Mouse (Mus musculus): ENCODE measurements around the gene Plin3. TPM values are rescaled to one million over a fixed set of nuclear protein-coding genes. Genes with fewer than 3 reads are reported as not detected.
A peak's percentile ranks its signal among the peaks of the same experiment; 100 is the strongest.

Plin3 gene
- polyA plus RNA-seq, 1 experiment from 2014 or later = 82.5 TPM

DNA sequence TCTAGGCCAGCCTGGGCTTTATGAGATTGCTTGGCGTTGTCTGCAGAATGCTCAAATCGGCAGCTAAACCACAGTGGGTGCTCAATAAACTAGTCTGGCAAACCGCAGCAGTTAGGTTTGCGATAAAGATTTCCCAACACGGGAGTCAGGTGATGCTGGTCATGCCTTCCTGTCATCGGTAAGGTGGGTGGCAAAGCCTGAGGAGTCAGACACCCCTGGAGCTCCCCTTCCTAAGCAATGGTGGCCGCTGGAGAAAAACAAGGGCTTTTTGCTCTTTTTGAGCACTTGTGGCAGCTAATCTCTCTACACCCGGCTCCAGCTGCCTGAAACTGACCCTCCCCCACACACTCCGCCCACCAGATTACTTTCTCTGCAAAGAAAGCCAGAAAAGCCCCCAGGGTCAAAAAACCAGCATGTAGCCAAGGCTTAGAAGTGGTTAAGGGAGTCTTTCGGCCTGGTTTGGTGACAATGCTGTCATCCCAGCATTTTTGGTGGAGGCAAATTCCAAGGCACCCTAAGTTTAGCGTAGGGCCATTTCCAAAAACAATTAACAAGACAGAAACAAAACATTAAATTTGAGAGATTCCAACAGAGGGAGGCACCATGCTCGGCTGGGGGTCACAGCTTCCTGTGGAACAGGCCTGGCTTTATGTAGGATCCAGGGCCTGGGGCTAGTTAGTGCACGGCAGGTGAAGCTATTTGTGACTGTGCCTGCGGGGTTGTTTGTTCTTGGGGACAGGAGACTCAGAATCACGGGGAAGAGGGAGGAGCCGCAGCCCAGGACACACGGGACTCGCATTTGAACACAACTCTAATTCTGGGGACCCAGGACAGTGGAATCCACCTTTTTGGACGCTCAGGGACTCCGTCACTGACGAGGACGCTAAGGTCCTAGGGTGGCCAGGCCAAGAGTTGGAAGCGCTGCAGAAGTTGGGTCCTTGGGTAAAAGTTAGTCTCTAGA lies 3.0 kb downstream of the Plin3 start:
- POLR2A ChIA-PET = interaction anchor here (0.9 to 3.6 kb wide), 4 partner anchors 9 to 22 kb away, joined by 3 to 11 read pairs (median 6); no protein-coding TSS in a partner anchor
- no peaks in the 10 kb centered on the region for H3K27me3 ChIP-seq
- TF ChIP-seq CTCF (IDR thresholded peaks at IDR 0.05) = no peak
- CTCF ChIA-PET = interaction anchor here (1.0 to 2.1 kb wide), 4 partner anchors 11 to 19 kb away, joined by 3 to 6 read pairs (median 4); no protein-coding TSS in a partner anchor
- ATAC-seq (peak; percentile 24), DNase-seq (ENCODE audit: low read depth, low spot score) (no peak)
- in situ Hi-C loops (cut with MboI; ENCODE audit: low pct_unique_long_range_greater_than_20kb) = no loop called here

DNA sequence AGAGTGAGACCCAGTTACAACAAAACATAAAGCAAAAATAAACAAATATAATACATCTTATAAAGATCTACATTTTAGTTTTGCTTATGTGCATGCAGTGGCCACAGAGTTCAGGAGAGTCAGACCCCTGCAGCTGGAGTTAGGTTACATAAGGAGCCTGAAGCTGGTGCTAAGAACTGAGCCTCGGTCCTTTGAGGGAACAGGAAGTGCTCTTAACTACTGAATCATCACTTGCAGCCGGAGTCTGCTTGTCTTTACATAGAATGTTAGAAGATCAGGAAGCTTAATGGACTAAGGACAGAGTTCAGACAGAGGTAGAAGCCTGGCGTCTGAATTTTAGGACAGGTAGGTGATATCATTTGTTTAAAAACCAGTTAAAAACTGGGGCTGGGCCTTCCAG lies 3.8 kb downstream of the Plin3 start:
- ChIA-PET POLR2A (interaction anchor here (0.9 to 3.6 kb wide), 4 partner anchors 8 to 21 kb away, joined by 3 to 11 read pairs (median 6); no protein-coding TSS in a partner anchor), CTCF (interaction anchor here (2.1 kb wide), 1 partner anchor 10 kb away, joined by 4 read pairs; no protein-coding TSS in a partner anchor)
- in situ Hi-C loops (cut with MboI; ENCODE audit: low pct_unique_long_range_greater_than_20kb) = no loop called here

DNA sequence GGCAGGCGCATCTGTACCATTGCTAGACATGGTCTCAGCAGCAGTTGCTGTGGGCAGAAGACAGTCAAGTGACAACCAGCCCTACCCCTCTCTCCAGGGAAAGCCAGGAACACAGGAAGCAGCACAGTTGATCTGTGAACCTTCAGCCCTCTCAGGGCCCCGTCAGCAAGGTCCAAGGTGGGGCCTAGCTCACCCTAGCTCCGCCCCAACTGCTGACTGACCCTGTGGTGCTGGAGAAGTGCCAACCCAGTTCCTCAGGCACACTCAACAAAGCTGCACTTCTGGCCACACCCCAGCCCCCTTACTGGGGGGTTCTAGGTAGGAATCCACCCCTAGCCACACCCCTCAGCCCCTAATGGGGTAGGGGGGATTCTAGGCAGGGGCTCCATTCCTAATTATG lies 4.8 kb downstream of the Plin3 start:
- ChIA-PET POLR2A (interaction anchor here (0.7 to 1.7 kb wide), 4 partner anchors 9 to 33 kb away, joined by 3 to 6 read pairs (median 4); no protein-coding TSS in a partner anchor), CTCF (interaction anchor here (2.1 kb wide), 1 partner anchor 9 kb away, joined by 4 read pairs; no protein-coding TSS in a partner anchor)
- DNase-seq (ENCODE audit: low read depth, low spot score) (no peak), ATAC-seq (no peak)
- in situ Hi-C loops (cut with MboI; ENCODE audit: low pct_unique_long_range_greater_than_20kb) = no loop called here
- no peaks in the 10 kb centered on the region for H3K27me3 ChIP-seq
- no peak for TF ChIP-seq CTCF (IDR thresholded peaks at IDR 0.05)

More for the DNA sequence above, 3.8 kb downstream of the Plin3 start:
- TF ChIP-seq CTCF (IDR thresholded peaks at IDR 0.05) = no peak
- ATAC-seq (no peak), DNase-seq (ENCODE audit: low read depth, low spot score) (no peak)
- no peaks in the 10 kb centered on the region for H3K27me3 ChIP-seq

DNA sequence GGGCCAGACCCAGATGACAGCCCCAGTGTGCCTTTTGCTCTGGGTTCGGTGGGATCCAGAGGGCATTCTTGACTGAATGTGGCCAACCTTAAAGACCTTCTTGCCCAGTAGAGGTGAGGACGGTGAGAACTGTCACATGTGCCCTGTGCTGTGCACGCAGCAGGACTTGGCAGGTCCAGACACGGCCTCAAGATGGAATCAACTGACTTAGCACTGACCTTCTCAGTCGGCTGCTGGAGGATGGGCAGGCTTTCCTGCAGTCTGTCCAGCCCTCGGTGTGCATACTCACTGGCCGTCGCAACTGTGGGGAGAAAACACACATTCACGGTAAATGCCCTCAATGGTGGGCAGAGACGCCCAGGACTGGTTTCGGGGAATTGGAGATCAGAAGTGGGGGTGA lies 6.7 kb downstream of the Plin3 start:
- TF ChIP-seq CTCF (IDR thresholded peaks at IDR 0.05) = no peak
- in situ Hi-C loops (cut with MboI; ENCODE audit: low pct_unique_long_range_greater_than_20kb) = no loop called here
- no peaks in the 10 kb centered on the region for H3K27me3 ChIP-seq
- ChIA-PET CTCF (interaction anchor here (0.8 kb wide), 1 partner anchor 9 kb away, joined by 4 read pairs; the partner anchor contains the start of gene Ticam1), POLR2A (no interaction called here)
- DNase-seq (ENCODE audit: low read depth, low spot score) (no peak), ATAC-seq (no peak)

DNA sequence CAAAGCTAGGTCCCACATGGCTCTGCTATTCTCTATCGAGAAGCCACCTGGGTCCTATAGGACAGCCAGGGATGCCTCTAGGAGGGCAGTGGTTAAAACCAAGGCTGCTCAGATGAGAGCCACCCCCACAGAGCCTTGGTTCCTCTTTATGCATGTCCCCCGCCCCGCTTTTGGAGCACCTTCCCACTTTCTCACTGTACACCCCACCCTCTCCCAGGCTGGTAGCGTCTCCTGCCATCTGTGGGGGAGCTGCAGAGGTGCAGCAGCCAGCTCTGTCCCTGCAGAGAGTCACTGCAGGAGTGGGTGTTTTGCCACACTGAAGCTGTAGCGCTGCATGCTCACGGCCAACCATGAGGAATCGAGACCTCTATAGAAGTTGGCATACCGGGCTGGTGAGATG lies 9.4 kb downstream of the Plin3 start:
- ChIA-PET POLR2A (no interaction called here), CTCF (no interaction called here)
- ATAC-seq (no peak), DNase-seq (ENCODE audit: low read depth, low spot score) (no peak)
- no peak for TF ChIP-seq CTCF (IDR thresholded peaks at IDR 0.05)
- no peaks in the 10 kb centered on the region for H3K27me3 ChIP-seq
- in situ Hi-C loops (cut with MboI; ENCODE audit: low pct_unique_long_range_greater_than_20kb) = no loop called here

DNA sequence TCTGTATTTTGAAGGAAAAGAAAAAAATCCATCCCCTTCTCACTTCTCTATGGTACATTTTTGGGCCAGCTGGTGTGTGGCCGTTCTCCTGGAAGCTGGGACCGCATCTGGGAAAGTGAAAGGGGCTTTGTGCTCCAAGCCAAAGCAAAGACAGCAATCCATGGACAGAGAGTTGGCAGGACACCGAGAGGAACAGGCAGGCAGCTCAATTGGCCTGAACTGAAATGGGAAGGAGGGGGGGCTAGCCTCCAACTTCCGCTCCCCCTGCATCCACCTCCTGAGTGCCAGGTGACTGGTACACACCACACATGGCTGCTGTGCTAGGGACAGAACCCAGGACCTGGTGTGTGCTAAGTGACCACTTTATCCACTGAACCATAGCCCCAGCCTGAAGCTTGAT lies 9.9 kb downstream of the Plin3 start:
- no peak for ATAC-seq
- H3K27me3 ChIP-seq = no peaks in the 10 kb centered on the region
- no peak for DNase-seq (ENCODE audit: low read depth, low spot score)
- no peak for TF ChIP-seq CTCF (IDR thresholded peaks at IDR 0.05)
- POLR2A ChIA-PET = no interaction called here
- CTCF ChIA-PET = no interaction called here
- in situ Hi-C loops (cut with MboI; ENCODE audit: low pct_unique_long_range_greater_than_20kb) = no loop called here

DNA sequence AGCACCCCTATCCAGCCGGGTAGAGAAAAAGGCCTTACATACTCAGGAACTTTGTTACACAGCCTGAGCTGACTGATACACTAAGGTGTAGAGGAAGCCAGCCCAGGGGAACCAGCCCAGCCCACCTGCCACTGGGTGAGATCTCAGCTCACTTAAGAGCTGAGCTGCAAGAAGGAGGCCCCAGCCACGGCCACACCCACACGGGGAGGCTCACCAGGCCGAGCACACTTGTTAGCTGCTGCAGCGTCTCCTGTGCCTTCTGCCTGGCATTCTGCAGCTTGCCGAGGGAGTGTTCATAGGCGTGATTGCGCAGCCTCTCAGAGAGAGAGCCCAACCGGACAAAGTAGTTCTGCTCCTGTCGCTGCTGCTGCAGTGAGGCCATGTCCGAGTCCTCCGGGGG lies 11.5 kb downstream of the Plin3 start:
- ChIA-PET POLR2A (interaction anchor here (2.3 kb wide), 1 partner anchor 9 kb away, joined by 11 read pairs; no protein-coding TSS in a partner anchor), CTCF (no interaction called here)
- H3K27me3 ChIP-seq = no peaks in the 10 kb centered on the region
- TF ChIP-seq CTCF (IDR thresholded peaks at IDR 0.05) = no peak
- ATAC-seq = no peak
- in situ Hi-C loops (cut with MboI; ENCODE audit: low pct_unique_long_range_greater_than_20kb) = no loop called here
- no peak for DNase-seq (ENCODE audit: low read depth, low spot score)

DNA sequence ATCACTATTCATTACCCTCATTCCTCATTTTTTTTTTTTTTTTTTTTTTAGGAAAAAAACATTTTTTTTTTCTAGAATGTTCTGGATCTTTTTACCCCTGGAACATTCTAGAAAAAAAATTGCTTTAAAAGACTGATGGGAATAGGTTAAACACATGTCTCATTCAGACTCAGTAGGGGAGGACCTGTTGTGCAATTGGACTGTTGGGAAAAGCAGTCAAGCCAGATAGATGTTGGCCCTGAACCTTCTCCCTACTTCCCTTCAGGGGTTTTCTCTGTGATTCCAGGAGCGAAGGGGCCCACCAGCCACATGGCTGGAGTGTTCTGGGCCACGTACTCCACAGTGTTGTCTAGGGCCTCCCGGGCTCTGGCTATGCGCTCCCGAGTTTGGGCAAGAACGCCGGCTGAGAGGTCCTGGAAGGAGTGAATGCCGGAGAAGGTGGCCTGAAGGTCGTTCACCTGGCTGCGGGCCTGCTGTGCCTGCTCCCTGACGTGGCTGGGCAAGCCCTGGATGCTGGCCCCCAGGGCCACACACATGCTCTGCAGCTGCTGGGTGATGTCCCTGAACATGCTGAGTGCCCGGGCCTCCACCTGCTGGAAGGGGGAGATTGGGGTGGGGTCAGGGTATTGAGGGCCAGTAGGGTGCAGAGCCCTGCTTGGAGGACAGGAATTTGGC lies 13.1 kb downstream of the Plin3 start:
- ATAC-seq (no peak), DNase-seq (ENCODE audit: low read depth, low spot score) (no peak)
- H3K27me3 ChIP-seq = no peaks in the 10 kb centered on the region
- ChIA-PET CTCF (interaction anchor here (1.2 to 1.8 kb wide), 2 partner anchors 11 to 12 kb away, joined by 4 to 6 read pairs; no protein-coding TSS in a partner anchor), POLR2A (interaction anchor here (0.7 to 2.3 kb wide), 5 partner anchors 8 to 363 kb away, joined by 3 to 11 read pairs (median 9); no protein-coding TSS in a partner anchor)
- no peak for TF ChIP-seq CTCF (IDR thresholded peaks at IDR 0.05)
- in situ Hi-C loops (cut with MboI; ENCODE audit: low pct_unique_long_range_greater_than_20kb) = no loop called here

DNA sequence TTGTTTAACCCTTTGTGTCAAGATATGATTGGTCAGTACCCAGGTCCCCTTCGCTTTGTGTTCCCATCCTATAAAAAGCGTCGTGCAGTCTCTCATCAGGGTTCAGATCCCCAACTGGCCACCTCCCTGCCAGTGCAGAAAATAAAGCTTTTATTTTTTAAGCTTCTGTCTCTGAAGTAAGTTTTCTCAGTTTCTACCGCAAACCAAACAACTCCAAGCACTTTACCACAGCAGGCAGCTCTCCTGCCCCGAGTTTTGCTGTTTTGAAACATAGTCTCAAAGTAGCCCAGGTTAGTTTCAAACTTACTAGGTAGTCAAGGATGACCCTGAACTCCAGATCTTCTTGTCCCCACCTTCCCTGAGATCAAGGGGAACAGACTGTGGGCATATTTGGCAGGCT lies 14.3 kb downstream of the Plin3 start:
- ChIA-PET CTCF (interaction anchor here (1.2 to 1.8 kb wide), 3 partner anchors 10 to 13 kb away, joined by 4 to 6 read pairs (median 4); no protein-coding TSS in a partner anchor), POLR2A (interaction anchor here (1.8 to 2.1 kb wide), 2 partner anchors 9 to 12 kb away, joined by 6 to 9 read pairs; no protein-coding TSS in a partner anchor)
- in situ Hi-C loops (cut with MboI; ENCODE audit: low pct_unique_long_range_greater_than_20kb) = no loop called here
- DNase-seq (ENCODE audit: low read depth, low spot score) (no peak), ATAC-seq (no peak)
- no peak for TF ChIP-seq CTCF (IDR thresholded peaks at IDR 0.05)
- no peaks in the 10 kb centered on the region for H3K27me3 ChIP-seq

DNA sequence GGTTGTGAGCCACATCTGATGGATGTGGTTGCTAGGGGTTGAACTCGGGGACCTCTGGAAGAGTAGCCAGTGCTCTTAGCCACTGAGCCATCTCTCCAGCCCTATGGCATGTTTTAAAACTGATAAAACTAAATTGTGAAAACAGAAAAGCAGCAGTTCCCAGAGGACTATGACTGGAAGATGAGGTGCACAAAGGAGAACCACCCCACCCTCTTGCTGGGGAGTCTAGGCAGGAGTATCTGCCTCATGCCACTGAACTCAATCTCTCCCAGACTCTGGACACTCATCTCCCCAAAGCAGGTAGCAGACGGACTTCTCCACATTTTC lies 15.1 kb downstream of the Plin3 start:
- TF ChIP-seq CTCF (IDR thresholded peaks at IDR 0.05) = no peak
- ChIA-PET POLR2A (interaction anchor here (1.8 to 2.1 kb wide), 2 partner anchors 10 to 13 kb away, joined by 6 to 9 read pairs; no protein-coding TSS in a partner anchor), CTCF (interaction anchor here (1.1 to 1.2 kb wide), 3 partner anchors 8 to 57 kb away, joined by 3 to 5 read pairs (median 4); no protein-coding TSS in a partner anchor)
- in situ Hi-C loops (cut with MboI; ENCODE audit: low pct_unique_long_range_greater_than_20kb) = no loop called here
- ATAC-seq (no peak), DNase-seq (ENCODE audit: low read depth, low spot score) (no peak)
- H3K27me3 ChIP-seq = no peaks in the 10 kb centered on the region
